Mouse (Mus musculus): ENCODE data around the gene Tmtc2. TPM values are rescaled to one million over a fixed set of nuclear protein-coding genes. Genes with fewer than 3 reads are reported as not detected.

Gene Tmtc2
- total and polyA plus RNA-seq, 3 experiments = not detected

DNA sequence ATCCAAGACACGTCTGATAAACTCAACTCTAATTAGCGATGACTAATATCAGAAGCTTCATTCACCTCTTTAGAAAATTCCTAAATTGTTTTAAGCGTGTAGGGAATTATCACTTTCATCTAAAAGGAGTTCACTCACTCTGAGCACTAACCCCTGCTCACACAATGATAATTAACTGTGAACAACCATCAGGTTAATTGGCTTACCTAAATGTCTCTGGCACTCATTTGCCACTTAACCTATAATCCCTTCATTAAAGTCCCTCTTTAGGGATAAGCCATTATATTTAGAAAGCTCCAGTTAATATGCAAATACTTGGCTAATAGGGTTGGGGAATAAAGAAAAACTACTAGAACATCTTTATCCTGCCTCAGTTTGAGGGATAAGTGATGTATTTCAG is 151.1 kb downstream of the Tmtc2 start:
- in situ Hi-C loops (cut with MboI; ENCODE audit: low pct_ligation_motif_present, low pct_unique_long_range_greater_than_20kb, low sequenced_read_pairs) = no loop called here

DNA sequence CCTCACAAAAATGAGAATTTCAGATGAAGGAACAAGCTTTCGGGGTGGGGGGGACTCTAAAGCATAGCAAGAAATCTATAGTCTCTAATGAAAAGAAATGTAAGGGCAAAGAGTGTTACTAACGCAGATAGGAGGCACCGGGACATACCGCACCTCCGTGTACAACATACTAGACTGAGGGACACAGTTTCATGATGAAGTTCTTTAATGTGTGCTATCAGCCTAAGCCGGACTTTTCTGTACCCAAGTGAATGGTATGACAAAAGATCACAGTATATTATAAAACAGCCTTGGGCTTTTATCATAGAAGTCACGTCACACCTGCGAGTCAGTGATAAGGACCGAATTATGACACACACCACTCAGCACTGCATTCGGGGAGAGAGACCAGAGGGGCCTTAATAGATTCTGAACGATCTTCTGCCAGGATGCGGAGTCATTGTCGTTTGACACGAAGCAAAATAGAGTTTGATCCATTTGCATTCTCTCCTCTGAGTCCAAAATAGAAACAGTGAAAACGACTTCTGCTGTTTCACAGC is 156.3 kb downstream of the Tmtc2 start:
- TF ChIP-seq RCOR1 (conservative IDR thresholded peaks at IDR 0.05; ENCODE audit: low read depth, low read length) (no peak), TBP (conservative IDR thresholded peaks at IDR 0.05; ENCODE audit: low read depth, low read length) (no peak), CHD2 (IDR thresholded peaks at IDR 0.05; ENCODE audit: low read length) (no peak), KAT2A (IDR thresholded peaks at IDR 0.05; ENCODE audit: insufficient replicate concordance, low read length) (no peak), JUND (conservative IDR thresholded peaks at IDR 0.05; ENCODE audit: low read depth, low read length) (no peak), MAZ (IDR thresholded peaks at IDR 0.05; ENCODE audit: low read depth, low read length) (no peak), MXI1 (IDR thresholded peaks at IDR 0.05; ENCODE audit: low read depth, low read length) (no peak), USF2 (conservative IDR thresholded peaks at IDR 0.05; ENCODE audit: low read depth, low read length) (no peak), ZNF384 (IDR thresholded peaks at IDR 0.05; ENCODE audit: low read depth, low read length) (no peak), JUN (IDR thresholded peaks at IDR 0.05; ENCODE audit: insufficient read depth, low read depth, low read length) (no peak), ZKSCAN1 (IDR thresholded peaks at IDR 0.05; ENCODE audit: borderline replicate concordance, low read depth, low read length) (no peak), BHLHE40 (IDR thresholded peaks at IDR 0.05; ENCODE audit: low read depth, low read length) (no peak), MYC (IDR thresholded peaks at IDR 0.05; ENCODE audit: low read depth, low read length) (no peak), CTCF (conservative IDR thresholded peaks at IDR 0.05 in 1 of 2, IDR thresholded peaks at IDR 0.05 in 1 of 2; ENCODE audit: low read depth in 2 of 2, low read length in 2 of 2) (no peak), RAD21 (IDR thresholded peaks at IDR 0.05; ENCODE audit: low read depth, low read length) (no peak), NRF1 (IDR thresholded peaks at IDR 0.05; ENCODE audit: low read depth, low read length) (no peak)
- no peak for DNase-seq (ENCODE audit: extremely low read depth)
- Histone ChIP-seq H3K27me3 (replicated peaks) (no peaks in the 10 kb centered on the region), H3K27ac (ENCODE audit: insufficient read depth, low read depth) (no peak overlapping the region), H3K4me2 (ENCODE audit: insufficient read depth, low read depth, poor library complexity, severe bottlenecking) (no peak overlapping the region), H3K4me3 (replicated peaks in 1 of 3; ENCODE audit: low read depth in 2 of 3, low read length in 2 of 3, poor library complexity in 1 of 3) (no peak overlapping the region), H3K9ac (ENCODE audit: insufficient read depth, low read depth) (no peak overlapping the region), H3K9me3 (replicated peaks; ENCODE audit: low read length) (peaks cover 73% of the 10 kb centered on the region), H3K79me2 (replicated peaks; ENCODE audit: control insufficient read depth, extremely low read depth, insufficient read depth, poor library complexity, severe bottlenecking) (no peaks in the 10 kb centered on the region), H3K36me3 (replicated peaks in 1 of 2; ENCODE audit: control insufficient read depth in 1 of 2, insufficient read depth in 1 of 2, low read length in 1 of 2) (no peaks in the 10 kb centered on the region), H3K4me1 (ENCODE audit: control insufficient read depth in 1 of 2, insufficient read depth in 2 of 2) (no peaks in the 10 kb centered on the region)
- dilution Hi-C loops (cut with MboI; ENCODE audit: extremely low pct_ligation_motif_present, extremely low pct_unique_long_range_greater_than_20kb, low sequenced_read_pairs) (no loop called here), in situ Hi-C loops (cut with MboI; ENCODE audit: low pct_ligation_motif_present, low pct_unique_long_range_greater_than_20kb, low sequenced_read_pairs) (no loop called here)

More for the DNA sequence above, 151.1 kb downstream of the Tmtc2 start:
- Histone ChIP-seq H3K4me1 (ENCODE audit: control insufficient read depth in 1 of 2, insufficient read depth in 2 of 2) (no peaks in the 10 kb centered on the region), H3K9me3 (replicated peaks; ENCODE audit: low read length) (peaks cover 71% of the 10 kb centered on the region), H3K27ac (ENCODE audit: insufficient read depth, low read depth) (no peak overlapping the region), H3K27me3 (replicated peaks) (no peaks in the 10 kb centered on the region), H3K4me2 (ENCODE audit: insufficient read depth, low read depth, poor library complexity, severe bottlenecking) (no peak overlapping the region), H3K4me3 (replicated peaks in 1 of 3; ENCODE audit: low read depth in 2 of 3, low read length in 2 of 3, poor library complexity in 1 of 3) (no peak overlapping the region), H3K79me2 (replicated peaks; ENCODE audit: control insufficient read depth, extremely low read depth, insufficient read depth, poor library complexity, severe bottlenecking) (no peaks in the 10 kb centered on the region), H3K36me3 (replicated peaks in 1 of 2; ENCODE audit: control insufficient read depth in 1 of 2, insufficient read depth in 1 of 2, low read length in 1 of 2) (no peaks in the 10 kb centered on the region), H3K9ac (ENCODE audit: insufficient read depth, low read depth) (no peak overlapping the region)
- dilution Hi-C loops (cut with MboI; ENCODE audit: extremely low pct_ligation_motif_present, extremely low pct_unique_long_range_greater_than_20kb, low sequenced_read_pairs) = no loop called here
- TF ChIP-seq ZKSCAN1 (IDR thresholded peaks at IDR 0.05; ENCODE audit: borderline replicate concordance, low read depth, low read length) (no peak), JUN (IDR thresholded peaks at IDR 0.05; ENCODE audit: insufficient read depth, low read depth, low read length) (no peak), CHD1 (IDR thresholded peaks at IDR 0.05; ENCODE audit: low read depth, low read length) (no peak)
- no peak for DNase-seq (ENCODE audit: extremely low read depth)

All from CH12.LX (cell line).